In genomic region chr8:71380178-71381171, GRCm38 (mm10) we compare ENCODE assay signal across 8 mouse cellular contexts. TPM values are rescaled to one million over a fixed set of nuclear protein-coding genes. Genes with fewer than 3 reads are reported as not detected.
A peak's percentile ranks its signal among the peaks of the same experiment; 100 is the strongest.
DNase-seq lines count a peak whose midpoint lies in the region; ATAC-seq and TF ChIP-seq lines count a peak whose summit lies in the region.

No protein-coding gene starts in this region.

- H3K27me3 ChIP-seq in lung, embryonic 14.5 days (ENCODE audit: insufficient read depth, low read length): no peaks in the 10 kb centered on the region
- no peaks in the 10 kb centered on the region for H3K27me3 ChIP-seq in hindbrain, embryonic 14.5 days (ENCODE audit: control insufficient read depth, insufficient read depth, low read length)
- peaks cover 80% of the 10 kb centered on the region for H3K27me3 ChIP-seq in liver, embryonic 13.5 days
- H3K27me3 ChIP-seq in stomach, embryonic 14.5 days (ENCODE audit: control insufficient read depth, insufficient read depth, low read length): no peaks in the 10 kb centered on the region

- H3K27ac ChIP-seq in lung, embryonic 14.5 days (ENCODE audit: low read depth): peak overlapping the region; percentile 95; the same call in 1 of the 2 replicates
- H3K27ac ChIP-seq in hindbrain, embryonic 14.5 days: no peak overlapping the region
- H3K27ac ChIP-seq in liver, embryonic 13.5 days: peak overlapping the region; percentile 73
- H3K27ac ChIP-seq in stomach, embryonic 14.5 days (ENCODE audit: low read length): peak overlapping the region; percentile 95

- peak overlapping the region; percentile 98 for H3K4me2 ChIP-seq in lung, embryonic 14.5 days
- peak overlapping the region; percentile 100 for H3K4me2 ChIP-seq in hindbrain, embryonic 14.5 days (replicated peaks)
- H3K4me2 ChIP-seq in liver, embryonic 13.5 days: peak overlapping the region; percentile 84
- H3K4me2 ChIP-seq in stomach, embryonic 14.5 days (replicated peaks; ENCODE audit: low read depth, low read length): peak overlapping the region; percentile 89

- peak overlapping the region; percentile 84 for H3K9ac ChIP-seq in lung, embryonic 14.5 days
- peak overlapping the region; percentile 83 for H3K9ac ChIP-seq in hindbrain, embryonic 14.5 days
- peak overlapping the region; percentile 77 for H3K9ac ChIP-seq in liver, embryonic 13.5 days
- H3K9ac ChIP-seq in stomach, embryonic 14.5 days (replicated peaks; ENCODE audit: low read depth, low read length): peak overlapping the region; percentile 88

- H3K9me3 ChIP-seq in lung, embryonic 14.5 days (ENCODE audit: low read depth, low read length): no peaks in the 10 kb centered on the region
- no peaks in the 10 kb centered on the region for H3K9me3 ChIP-seq in hindbrain, embryonic 14.5 days (ENCODE audit: control insufficient read depth, low read length)
- H3K9me3 ChIP-seq in liver, embryonic 13.5 days (replicated peaks): no peaks in the 10 kb centered on the region
- H3K9me3 ChIP-seq in stomach, embryonic 14.5 days (ENCODE audit: control insufficient read depth, low read depth, low read length): no peaks in the 10 kb centered on the region

- H3K4me3 ChIP-seq in lung, embryonic 14.5 days (ENCODE audit: low read depth, low read length): peak overlapping the region; percentile 90
- peak overlapping the region; percentile 78 for H3K4me3 ChIP-seq in hindbrain, embryonic 14.5 days (replicated peaks; ENCODE audit: low read length)
- peak overlapping the region; percentile 68 for H3K4me3 ChIP-seq in liver, embryonic 13.5 days (replicated peaks)
- peak overlapping the region; percentile 96 for H3K4me3 ChIP-seq in stomach, embryonic 14.5 days (ENCODE audit: low read depth, low read length)

- peaks cover 24% of the 10 kb centered on the region for H3K36me3 ChIP-seq in lung, embryonic 14.5 days (ENCODE audit: insufficient read depth)
- no peaks in the 10 kb centered on the region; the same call in 1 of the 2 replicates for H3K36me3 ChIP-seq in hindbrain, embryonic 14.5 days (replicated peaks; ENCODE audit: control insufficient read depth, insufficient read depth)
- H3K36me3 ChIP-seq in liver, embryonic 13.5 days: peaks cover 13% of the 10 kb centered on the region; the same call in 1 of the 2 replicates
- peaks cover 13% of the 10 kb centered on the region for H3K36me3 ChIP-seq in stomach, embryonic 14.5 days (ENCODE audit: control insufficient read depth, insufficient read depth, low read length)

- ATAC-seq in lung, embryonic 14.5 days (ENCODE audit: insufficient read depth): no peak
- no peak for ATAC-seq in hindbrain, embryonic 14.5 days (ENCODE audit: low FRiP score)
- no peak for ATAC-seq in liver, embryonic 13.5 days (ENCODE audit: low read depth)
- ATAC-seq in stomach, embryonic 14.5 days (ENCODE audit: insufficient number of reproducible peaks, insufficient read depth, low FRiP score, low read depth): no peak

- peaks cover 29% of the 10 kb centered on the region for H3K4me1 ChIP-seq in lung, embryonic 14.5 days (ENCODE audit: insufficient read depth)
- peaks cover 44% of the 10 kb centered on the region for H3K4me1 ChIP-seq in hindbrain, embryonic 14.5 days (replicated peaks; ENCODE audit: control insufficient read depth, insufficient read depth, low read length)
- H3K4me1 ChIP-seq in liver, embryonic 13.5 days (replicated peaks): peaks cover 73% of the 10 kb centered on the region
- peaks cover 46% of the 10 kb centered on the region for H3K4me1 ChIP-seq in stomach, embryonic 14.5 days (ENCODE audit: control insufficient read depth, insufficient read depth, low read length)

- DNase-seq in lung, embryonic 14.5 days: peak; percentile 28
- no peak for DNase-seq in lung, postnatal 4 days
- DNase-seq in embryo, embryonic 9.5 days (ENCODE audit: extremely low spot score): peak; percentile 49
- DNase-seq in hindbrain, embryonic 14.5 days (ENCODE audit: low spot score): no peak
- no peak for DNase-seq in liver, embryonic 13.5 days
- DNase-seq in thymus, postnatal 10 days (ENCODE audit: low spot score in 2 of 2): no peak
- no peak for DNase-seq in thymus, postnatal 25 days

- 1% methylated on average over 72 of the region's 72 CpGs for WGBS in lung, embryonic 14.5 days
- WGBS in hindbrain, embryonic 14.5 days: 1% methylated on average over 71 of the region's 72 CpGs
- WGBS in liver, embryonic 13.5 days (ENCODE audit: insufficient replicate concordance): 6% methylated on average over 72 of the region's 72 CpGs
- 1% methylated on average over 71 of the region's 72 CpGs for whole genome bisulfite sequencing in stomach, embryonic 14.5 days

- no peak for TF ChIP-seq CTCF in lung, embryonic 14.5 days (IDR thresholded peaks at IDR 0.05; ENCODE audit: low read depth)

RNA-seq across cellular contexts. Expression of gene Nr2f6, which starts 1.3 kb away (rescaled TPM):
- polyA plus RNA-seq in lung, embryonic 14.5 days (2014; fragmentation: Nextera tagmentation; extraction: Ambion mirVana): 94.7 and 102 TPM in 2 replicates
- 35.9 and 37.5 TPM in 2 replicates for polyA plus RNA-seq in hindbrain, embryonic 14.5 days (2014; fragmentation: Nextera tagmentation; extraction: Ambion mirVana)
- polyA plus RNA-seq in liver, embryonic 13.5 days (2015; fragmentation: Nextera tagmentation; extraction: Ambion mirVana): 18.8 and 19.2 TPM in 2 replicates
- 52.7 and 65.5 TPM in 2 replicates for polyA plus RNA-seq in stomach, embryonic 14.5 days (2014; fragmentation: Nextera tagmentation; extraction: Ambion mirVana)

RNA-seq across cellular contexts. Expression of gene Ocel1, which starts 9.4 kb away (rescaled TPM):
- 4.0 and 5.0 TPM in 2 replicates for polyA plus RNA-seq in lung, embryonic 14.5 days (2014; fragmentation: Nextera tagmentation; extraction: Ambion mirVana)
- polyA plus RNA-seq in hindbrain, embryonic 14.5 days (2014; fragmentation: Nextera tagmentation; extraction: Ambion mirVana): 4.8 and 5.0 TPM in 2 replicates
- polyA plus RNA-seq in liver, embryonic 13.5 days (2015; fragmentation: Nextera tagmentation; extraction: Ambion mirVana): 4.3 and 4.4 TPM in 2 replicates
- polyA plus RNA-seq in stomach, embryonic 14.5 days (2014; fragmentation: Nextera tagmentation; extraction: Ambion mirVana): 3.8 TPM in 2 replicates

RNA-seq across cellular contexts. Expression of gene Use1, which starts 13.8 kb away (rescaled TPM):
- 83.2 and 85.6 TPM in 2 replicates for polyA plus RNA-seq in lung, embryonic 14.5 days (2014; fragmentation: Nextera tagmentation; extraction: Ambion mirVana)
- 112 and 126 TPM in 2 replicates for polyA plus RNA-seq in hindbrain, embryonic 14.5 days (2014; fragmentation: Nextera tagmentation; extraction: Ambion mirVana)
- 52.1 and 55.8 TPM in 2 replicates for polyA plus RNA-seq in liver, embryonic 13.5 days (2015; fragmentation: Nextera tagmentation; extraction: Ambion mirVana)
- polyA plus RNA-seq in stomach, embryonic 14.5 days (2014; fragmentation: Nextera tagmentation; extraction: Ambion mirVana): 106 and 108 TPM in 2 replicates

RNA-seq across cellular contexts. Expression of gene Ushbp1, which starts 15.1 kb away (rescaled TPM):
- 20.5 and 20.6 TPM in 2 replicates for polyA plus RNA-seq in lung, embryonic 14.5 days (2014; fragmentation: Nextera tagmentation; extraction: Ambion mirVana)
- polyA plus RNA-seq in hindbrain, embryonic 14.5 days (2014; fragmentation: Nextera tagmentation; extraction: Ambion mirVana): 4.7 and 6.0 TPM in 2 replicates
- polyA plus RNA-seq in liver, embryonic 13.5 days (2015; fragmentation: Nextera tagmentation; extraction: Ambion mirVana): 2.6 and 2.8 TPM in 2 replicates
- 8.6 and 9.6 TPM in 2 replicates for polyA plus RNA-seq in stomach, embryonic 14.5 days (2014; fragmentation: Nextera tagmentation; extraction: Ambion mirVana)

RNA-seq across cellular contexts. Expression of gene Babam1, which starts 16.2 kb away (rescaled TPM):
- 108 and 114 TPM in 2 replicates for polyA plus RNA-seq in lung, embryonic 14.5 days (2014; fragmentation: Nextera tagmentation; extraction: Ambion mirVana)
- polyA plus RNA-seq in hindbrain, embryonic 14.5 days (2014; fragmentation: Nextera tagmentation; extraction: Ambion mirVana): 88.2 and 89.7 TPM in 2 replicates
- 65.1 and 74.8 TPM in 2 replicates for polyA plus RNA-seq in liver, embryonic 13.5 days (2015; fragmentation: Nextera tagmentation; extraction: Ambion mirVana)
- 92.2 and 94.2 TPM in 2 replicates for polyA plus RNA-seq in stomach, embryonic 14.5 days (2014; fragmentation: Nextera tagmentation; extraction: Ambion mirVana)

Comparison
In these comparisons a context has a peak if more than half of its experiments do, and no peak if none do; other contexts are left out.
1. DNase-seq: peak in lung, embryonic 14.5 days (single experiment) and embryo, embryonic 9.5 days (single experiment); none in lung, postnatal 4 days (0 of 2), hindbrain, embryonic 14.5 days (single experiment), liver, embryonic 13.5 days (single experiment), thymus, postnatal 10 days (0 of 2) and thymus, postnatal 25 days (single experiment).
2. Peak in every context shown above with its lines, with median percentiles within 50 percentile points of each other: H3K4me2 ChIP-seq, H3K4me3 ChIP-seq and H3K9ac ChIP-seq.